Mouse (Mus musculus) layer of hippocampus, adult 8-10 months (tissue): ENCODE results near the gene Myo9a. TPM values are rescaled to one million over a fixed set of nuclear protein-coding genes. Genes with fewer than 3 reads are reported as not detected.
A peak's percentile ranks its signal among the peaks of the same experiment; 100 is the strongest.
"Not testable (repeated sequence)": the region's sequence is repeated elsewhere in the genome, so short reads cannot be mapped to it uniquely, and the experiment has no call there.

Experiments
- DNase-seq, 2 experiments: peaks; one replicate each; pipeline ENCODE4 v3.0.0; 2022; ENCODE audit warnings: low spot score in 2 of 2
- total RNA-seq, 4 experiments: library from RNA; stranded (reverse); gene quantifications; 2 replicates each; pipeline ENCODE4 v1.2.4; 2022

The Myo9a gene
- total RNA-seq, 4 experiments from 2014 or later, result 55.3 to 80.0 (median 65.7) TPM

DNA sequence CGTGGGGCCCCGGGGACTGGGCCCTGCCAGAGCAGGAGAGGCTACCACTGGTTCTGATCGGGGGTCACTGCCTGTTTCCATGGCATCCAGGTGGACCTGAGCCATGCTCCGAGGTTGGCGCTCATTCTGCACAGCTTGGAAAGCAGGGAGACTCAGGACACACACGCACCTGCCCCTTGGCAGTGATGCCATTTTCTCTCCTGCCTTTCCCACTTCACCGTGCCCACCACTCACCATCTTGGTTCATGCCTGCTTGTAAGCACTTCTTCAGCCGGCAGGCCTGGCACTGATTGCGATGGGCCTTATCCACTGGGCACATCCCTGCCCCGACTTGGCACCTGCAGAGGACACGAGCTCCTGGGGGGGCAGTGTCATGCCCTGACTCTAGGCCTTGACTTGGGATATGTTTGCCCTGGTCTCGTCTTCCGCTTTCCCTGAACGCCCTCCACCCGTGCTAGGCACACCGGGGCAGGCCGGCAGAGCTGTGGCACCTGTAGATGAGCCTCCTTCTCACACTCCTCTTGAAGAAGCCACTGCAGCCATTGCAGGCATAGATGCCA lies 198.1 kb downstream of the Myo9a start:
- no peak for DNase-seq

DNA sequence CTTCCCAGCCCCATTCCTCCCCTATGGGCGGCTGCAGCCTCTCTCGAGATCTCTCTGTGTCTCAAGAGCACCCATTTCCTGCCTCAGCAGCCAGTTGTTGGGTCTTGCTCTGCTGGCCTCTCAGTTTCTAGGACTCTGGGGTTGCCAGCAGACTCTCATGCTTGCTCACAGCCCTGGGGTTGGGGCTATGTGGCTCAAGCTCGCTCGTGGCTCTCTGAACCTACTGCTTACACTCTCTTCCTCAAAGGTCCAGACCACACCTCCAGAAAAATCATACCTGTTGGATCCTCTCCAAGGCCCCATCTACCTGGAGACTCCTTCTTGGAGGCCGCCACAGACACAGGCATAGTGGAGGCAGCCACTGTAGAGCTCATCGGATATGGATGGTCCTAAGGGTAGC lies 198.8 kb downstream of the Myo9a start:
- DNase-seq, result no peak

DNA sequence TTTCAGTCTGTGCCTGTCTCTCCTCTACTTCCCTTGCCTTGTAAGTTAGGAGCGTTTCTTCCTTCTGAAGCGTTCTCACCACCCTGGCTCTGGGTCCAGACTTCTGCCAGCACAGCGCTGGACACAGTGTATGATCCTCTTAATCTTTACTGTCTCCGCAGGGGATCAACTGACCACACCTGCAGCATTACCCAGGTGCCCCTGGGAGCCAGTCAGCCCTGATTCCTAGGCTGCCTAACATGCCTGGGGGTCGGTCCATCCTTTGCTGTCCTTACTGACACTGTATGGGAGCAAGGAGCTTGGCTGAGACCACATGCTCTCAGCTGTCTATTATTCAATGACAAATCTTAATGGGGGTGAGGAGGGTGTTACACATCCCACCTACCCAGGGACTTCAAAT lies 199.3 kb downstream of the Myo9a start:
- DNase-seq, result no peak

GRCm38 (mm10) chr9:59951001-59951750 lies 200.5 kb downstream of the Myo9a start:
- DNase-seq, result no peak

DNA sequence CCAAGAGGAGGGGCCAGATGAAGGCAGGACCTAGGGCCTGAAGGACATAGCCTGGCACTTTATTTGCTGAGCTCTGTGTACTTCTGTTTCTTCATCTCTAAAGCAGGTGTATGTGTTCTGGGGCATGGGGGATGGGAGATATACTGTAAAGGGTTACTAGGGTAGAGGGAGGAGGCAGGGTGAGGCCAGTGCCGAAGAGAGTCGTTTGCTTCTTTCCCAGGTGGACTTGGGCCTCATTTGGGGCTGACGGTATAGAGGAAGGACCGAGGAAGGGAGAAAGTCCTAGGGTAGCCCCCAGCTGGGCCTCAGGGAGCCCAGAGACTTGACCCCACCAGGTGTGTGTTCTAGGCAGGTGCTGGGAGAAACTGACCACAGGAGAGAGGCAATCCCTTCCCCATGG lies 201.2 kb downstream of the Myo9a start:
- DNase-seq, result no peak

- DNase-seq, result no peak
Measured at GRCm38 (mm10) chr9:59952515-59953070, 201.9 kb downstream of the Myo9a start.

DNA sequence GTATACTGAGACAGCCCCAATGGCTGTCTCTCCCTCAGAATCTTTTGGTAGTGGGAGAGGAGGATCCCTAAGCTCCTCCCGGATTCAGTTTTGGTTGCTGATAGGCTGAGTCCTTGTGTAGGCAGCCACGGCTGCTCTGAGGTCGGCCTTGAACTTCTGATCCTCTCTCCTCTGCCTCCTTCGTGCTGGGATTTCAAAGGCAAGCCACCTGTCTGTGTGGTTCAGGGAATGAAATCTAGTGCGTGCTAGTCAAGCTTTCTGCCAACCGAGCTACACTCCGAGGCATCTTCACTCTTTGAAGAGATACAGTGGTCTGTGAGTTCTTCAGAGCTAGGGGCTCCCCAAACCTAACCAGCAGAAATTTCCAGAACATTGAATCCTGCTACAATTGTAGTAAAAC lies 202.9 kb downstream of the Myo9a start:
- no peak for DNase-seq

DNA sequence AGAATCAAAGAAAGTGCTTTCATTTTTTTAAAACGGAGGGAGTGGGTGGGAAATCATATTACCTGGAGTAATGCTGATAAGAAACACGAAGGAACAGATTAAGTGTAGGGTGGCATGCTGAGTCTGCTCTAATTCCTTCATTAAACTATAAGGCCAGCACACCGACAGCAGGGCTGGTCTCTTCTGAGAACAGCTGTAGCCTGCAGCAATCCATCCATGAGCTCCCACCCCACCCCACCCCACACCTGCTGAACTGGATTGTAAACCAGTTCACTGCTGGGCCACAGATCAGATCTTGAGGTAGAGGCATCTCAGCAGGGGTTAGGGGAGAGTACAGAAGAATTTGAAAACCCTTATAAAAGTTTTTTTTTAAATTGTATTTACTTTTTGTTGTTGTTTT lies 204.5 kb downstream of the Myo9a start:
- no peak for DNase-seq

GRCm38 (mm10) chr9:59955692-59956091 lies 205.0 kb downstream of the Myo9a start:
- no peak for DNase-seq

DNA sequence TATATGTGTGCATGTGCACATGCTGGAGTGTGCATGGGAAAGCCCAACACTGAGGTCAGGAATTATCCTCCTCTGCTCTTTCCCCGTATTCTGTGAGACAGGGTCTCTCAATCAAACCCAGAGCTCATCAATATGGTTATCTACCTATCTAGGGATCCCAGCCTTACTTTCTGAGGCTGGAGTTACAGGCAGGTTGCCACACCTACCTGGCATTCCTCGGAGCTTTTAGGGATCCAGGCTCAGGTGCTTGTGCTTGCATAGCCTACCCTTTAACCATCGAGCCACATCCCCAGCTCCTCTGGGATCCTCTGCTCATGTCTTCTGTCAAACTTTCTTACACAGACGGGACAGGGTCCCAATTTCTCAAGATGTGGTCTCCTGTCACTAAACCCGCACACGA lies 205.8 kb downstream of the Myo9a start:
- DNase-seq, result no peak

DNA sequence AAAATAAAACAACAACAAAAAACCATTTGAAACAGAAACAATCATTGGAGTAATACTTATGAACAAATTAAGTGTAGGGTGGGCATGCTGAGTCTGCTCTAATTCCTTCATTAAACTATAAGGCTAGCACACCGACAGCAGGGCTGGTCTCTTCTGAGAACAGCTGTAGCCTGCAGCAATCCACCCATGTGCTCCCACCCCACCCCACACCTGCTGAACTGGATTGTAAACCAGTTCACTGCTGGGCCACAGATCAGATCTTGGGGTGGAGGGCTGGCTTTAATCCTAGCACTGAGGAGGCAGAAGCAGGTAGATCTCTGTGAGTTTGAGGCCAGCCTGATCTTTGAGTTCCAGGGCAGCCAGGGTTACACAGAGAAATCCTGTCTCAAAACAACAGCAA lies 207.4 kb downstream of the Myo9a start:
- not testable (repeated sequence) for DNase-seq

DNA sequence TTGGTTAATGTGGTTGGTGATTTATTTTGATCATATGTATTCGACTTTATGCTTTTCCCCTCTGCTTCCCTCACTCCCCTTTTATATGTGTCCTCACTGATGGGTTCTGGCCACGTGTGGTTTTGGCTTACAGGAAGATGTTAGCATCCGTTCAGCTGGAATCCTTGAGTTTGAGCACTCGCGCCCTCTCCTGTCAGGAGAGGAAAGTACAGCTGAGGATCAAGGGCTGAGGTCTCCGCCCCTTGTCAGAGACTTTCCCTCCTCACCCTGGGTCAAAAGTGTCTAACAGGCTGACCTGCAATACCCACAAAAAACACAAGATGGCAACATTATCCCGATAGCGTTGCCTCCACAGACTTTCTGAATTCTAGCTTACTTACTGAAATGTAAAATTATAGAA lies 208.6 kb downstream of the Myo9a start:
- peak; percentile 49 to 59 for DNase-seq

- no peak for DNase-seq
Measured at GRCm38 (mm10) chr9:59960559-59960958, 209.9 kb downstream of the Myo9a start, which contains the start of gene Nr2e3. TSS of gene Nr2e3 (minus strand) at chr9:59960659.

DNA sequence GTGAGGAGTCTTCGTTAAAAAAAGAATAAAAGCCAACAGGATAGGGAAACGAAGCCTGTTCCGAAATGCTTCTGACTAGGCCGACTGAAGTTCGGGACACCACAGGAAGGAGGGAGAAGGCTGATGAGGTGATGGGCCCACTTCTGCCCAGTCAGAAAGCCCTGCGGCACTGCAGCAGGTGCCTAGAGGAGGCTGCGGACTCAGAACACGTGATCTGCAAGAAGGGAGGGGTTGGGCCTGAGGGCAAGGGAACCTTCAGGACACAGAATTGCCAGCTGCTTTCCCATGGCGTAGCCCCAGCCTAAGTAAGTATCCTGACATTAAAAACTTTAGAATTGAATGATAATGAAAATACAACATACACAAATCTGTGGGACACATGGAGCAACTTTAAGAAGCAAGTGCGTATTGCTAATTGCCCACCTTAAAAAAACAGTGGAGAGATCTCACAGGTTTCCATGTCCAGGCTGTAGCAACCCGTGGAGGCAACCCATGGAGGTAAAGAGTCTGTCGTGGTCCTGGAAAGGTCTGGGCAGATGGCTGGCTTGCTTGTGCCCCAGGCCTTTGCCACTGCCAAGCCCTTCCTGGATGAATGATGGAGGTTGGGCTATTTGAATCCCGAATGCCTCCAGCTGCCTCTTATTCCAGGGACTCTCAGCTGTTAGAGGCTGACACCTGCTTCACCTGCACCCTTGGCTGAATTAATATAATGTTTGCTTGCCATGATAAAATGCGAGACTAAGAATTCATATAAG lies 210.7 kb downstream of the Myo9a start:
- DNase-seq, result no peak

- no peak for DNase-seq
Measured at GRCm38 (mm10) chr9:59964367-59964766, 213.7 kb downstream of the Myo9a start.

DNA sequence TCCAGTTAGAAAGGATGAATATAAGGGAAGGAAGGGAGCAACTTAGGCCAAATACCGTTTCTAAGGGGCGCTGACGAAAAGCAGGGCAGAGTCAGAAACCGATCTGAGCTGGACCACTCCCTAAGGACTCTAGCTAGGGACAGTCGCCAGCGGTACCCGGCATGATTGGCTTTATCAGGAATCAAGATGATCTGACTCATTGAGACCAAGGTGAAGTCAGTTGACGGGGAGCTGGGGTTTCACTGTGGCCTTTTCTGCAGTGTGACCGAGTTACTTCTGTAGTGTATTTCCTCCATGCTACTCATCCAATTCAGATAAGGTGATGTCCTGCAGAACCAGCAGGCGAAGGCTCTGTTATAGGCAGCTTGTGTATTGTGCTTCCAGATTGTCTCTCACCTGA lies 214.3 kb downstream of the Myo9a start:
- DNase-seq, result no peak

DNA sequence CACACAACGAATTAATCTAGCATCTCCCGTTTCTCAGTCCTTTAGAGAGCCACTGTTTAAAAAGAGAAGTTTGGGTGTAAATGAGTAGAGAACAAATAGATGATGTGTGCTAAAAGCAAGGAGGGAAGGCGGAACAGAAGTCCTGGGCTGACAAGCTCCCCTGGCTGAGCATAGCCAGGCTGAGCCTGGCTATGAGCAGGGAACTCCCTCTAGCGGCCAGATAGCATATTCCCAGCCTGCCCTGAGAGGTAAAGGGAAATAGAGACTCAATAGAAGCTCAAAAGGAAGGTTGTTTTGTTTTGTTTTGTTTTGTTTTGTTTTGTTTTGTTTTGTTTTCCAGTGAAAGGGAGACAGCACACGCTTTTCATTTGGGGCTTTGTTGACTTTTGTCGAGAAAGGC lies 218.7 kb downstream of the Myo9a start:
- peak in 1 of 2 experiments; percentile 56 for DNase-seq

- DNase-seq, result peak in 1 of 2 experiments; percentile 21
Measured at GRCm38 (mm10) chr9:59971263-59971662, 220.6 kb downstream of the Myo9a start.
